Comparison of ENCODE assay signal across 21 mouse cellular contexts in the genomic region with DNA sequence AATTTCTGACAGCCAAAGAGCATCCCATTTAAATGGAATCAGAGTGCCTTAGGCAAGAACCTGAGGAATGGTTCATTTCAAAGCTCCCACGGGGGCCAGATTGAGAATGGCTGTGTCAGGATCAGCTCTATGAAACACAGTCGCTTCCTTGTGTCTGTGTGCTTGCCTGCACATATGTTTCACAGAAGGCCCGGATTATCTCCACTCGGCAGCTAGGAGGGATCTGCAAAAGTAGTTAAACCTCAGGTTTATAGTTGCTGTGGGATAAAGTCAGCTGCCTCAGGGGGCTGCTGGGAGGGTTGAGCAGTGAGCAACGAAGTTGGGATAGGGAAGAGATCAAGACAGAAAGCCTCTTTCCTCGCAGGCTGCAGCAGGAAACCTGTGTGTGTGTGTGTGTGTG.
DNase-seq lines count a peak whose midpoint lies in the region; ATAC-seq and TF ChIP-seq lines count a peak whose summit lies in the region.
"Had no signal": no experiment of that assay in that cellular context is flagged by ENCODE, and none has a peak within 500 bp of the region (broad histone marks: within the 10 kb centered on the region; RNA-seq: fewer than 3 reads in every experiment).

No protein-coding gene starts in this region.

- no peak overlapping the region for H3K4me2 ChIP-seq in embryonic facial prominence, embryonic 12.5 days (replicated peaks)
- H3K4me2 ChIP-seq in limb, embryonic 13.5 days (replicated peaks), result no peak overlapping the region
- H3K4me2 ChIP-seq: forebrain, embryonic 12.5 days; heart, embryonic 12.5 days; liver, embryonic 11.5 days had no signal

- no peaks in the 10 kb centered on the region for H3K36me3 ChIP-seq in embryonic facial prominence, embryonic 12.5 days
- H3K36me3 ChIP-seq in limb, embryonic 13.5 days, result no peaks in the 10 kb centered on the region
- H3K36me3 ChIP-seq: forebrain, embryonic 12.5 days; midbrain, embryonic 10.5 days had no signal

- H3K27me3 ChIP-seq in embryonic facial prominence, embryonic 12.5 days, result no peaks in the 10 kb centered on the region
- no peaks in the 10 kb centered on the region for H3K27me3 ChIP-seq in limb, embryonic 13.5 days
- H3K27me3 ChIP-seq: forebrain, embryonic 12.5 days; heart, embryonic 12.5 days had no signal

- H3K9ac ChIP-seq in embryonic facial prominence, embryonic 12.5 days, result no peak overlapping the region; the same call in 1 of the 2 replicates
- no peak overlapping the region for H3K9ac ChIP-seq in limb, embryonic 13.5 days
- H3K9ac ChIP-seq: forebrain, embryonic 12.5 days; heart, embryonic 12.5 days had no signal

- H3K4me1 ChIP-seq in embryonic facial prominence, embryonic 12.5 days, result peaks cover 21% of the 10 kb centered on the region; the same call in 1 of the 2 replicates
- H3K4me1 ChIP-seq in limb, embryonic 13.5 days, result peaks cover 28% of the 10 kb centered on the region
- H3K4me1 ChIP-seq: heart, embryonic 12.5 days had no signal

- no peaks in the 10 kb centered on the region for H3K9me3 ChIP-seq in embryonic facial prominence, embryonic 12.5 days
- no peaks in the 10 kb centered on the region for H3K9me3 ChIP-seq in limb, embryonic 13.5 days
- H3K9me3 ChIP-seq: forebrain, embryonic 12.5 days; heart, embryonic 12.5 days; midbrain, embryonic 10.5 days had no signal

- 33% methylated on average over 6 of the region's 6 CpGs for WGBS in embryonic facial prominence, embryonic 12.5 days
- 11% methylated on average over 6 of the region's 6 CpGs for WGBS in limb, embryonic 13.5 days

- peak overlapping the region; percentile 32; the same call in 1 of the 2 replicates for H3K27ac ChIP-seq in embryonic facial prominence, embryonic 12.5 days
- peak overlapping the region; percentile 88; the same call in 1 of the 2 replicates for H3K27ac ChIP-seq in limb, embryonic 13.5 days
- H3K27ac ChIP-seq: forebrain, embryonic 12.5 days; gastrocnemius, adult 2 months had no signal

- TF ChIP-seq CTCF in brain, embryonic 14.5 days (IDR thresholded peaks at IDR 0.05; ENCODE audit: borderline replicate concordance, extremely low read depth, insufficient read depth, insufficient read length), result no peak

- ATAC-seq in embryonic facial prominence, embryonic 12.5 days (ENCODE audit: insufficient number of reproducible peaks, insufficient read depth, low FRiP score, low TSS enrichment), result no peak
- peak; percentile 64; the same call in 1 of the 2 replicates for ATAC-seq in limb, embryonic 13.5 days (ENCODE audit: low FRiP score, low read depth)

- no peak overlapping the region for H3K4me3 ChIP-seq in embryonic facial prominence, embryonic 12.5 days
- H3K4me3 ChIP-seq in limb, embryonic 13.5 days, result no peak overlapping the region
- H3K4me3 ChIP-seq: forebrain, embryonic 12.5 days; gastrocnemius, adult 2 months; heart, embryonic 12.5 days; midbrain, embryonic 10.5 days had no signal

- TF ChIP-seq POLR2A in brain, embryonic 14.5 days (IDR thresholded peaks at IDR 0.05; ENCODE audit: borderline replicate concordance, extremely low read depth, insufficient read depth, insufficient read length, poor library complexity, severe bottlenecking), result no peak

- DNase-seq in layer of hippocampus, adult 11-12 months (ENCODE audit: low spot score), result peak; percentile 26
- no peak for DNase-seq in layer of hippocampus, adult 9-10 months (ENCODE audit: low spot score)
- peak; percentile 53 for DNase-seq in brain, embryonic 14.5 days (ENCODE audit: low read depth)
- no peak for DNase-seq in urinary bladder, postnatal 14 days (ENCODE audit: low spot score)
- DNase-seq in urinary bladder, adult 2 months (ENCODE audit: low spot score), result no peak
- DNase-seq: adrenal gland, postnatal 10 days; cerebellum, adult 9-10 months; gastrocnemius, adult 2 months; heart, postnatal 36 days; kidney, adult 2 months; kidney, postnatal 36 days; lung, adult 2 months; lung, postnatal 36 days; right cerebral cortex, postnatal 4 days; thymus, postnatal 36 days had no signal

Comparison
In these comparisons a context has a peak if more than half of its experiments do, and no peak if none do; other contexts are left out.
1. DNase-seq: peak in layer of hippocampus, adult 11-12 months (single experiment) and brain, embryonic 14.5 days (single experiment); none in layer of hippocampus, adult 9-10 months (single experiment), urinary bladder, postnatal 14 days (single experiment) and urinary bladder, adult 2 months (single experiment).